Mouse (Mus musculus): Measurements from ENCODE around the gene Ugt3a2. TPM values are rescaled to one million over a fixed set of nuclear protein-coding genes. Genes with fewer than 3 reads are reported as not detected.

Ugt3a2 gene
- polyA plus RNA-seq (2014; fragmentation: Illumina TruSeq; extraction: RNeasy Lipid Tissue Mini Kit (QIAGEN cat#74804); ENCODE audit: low read depth, low replicate concordance), result 0.47 TPM

DNA sequence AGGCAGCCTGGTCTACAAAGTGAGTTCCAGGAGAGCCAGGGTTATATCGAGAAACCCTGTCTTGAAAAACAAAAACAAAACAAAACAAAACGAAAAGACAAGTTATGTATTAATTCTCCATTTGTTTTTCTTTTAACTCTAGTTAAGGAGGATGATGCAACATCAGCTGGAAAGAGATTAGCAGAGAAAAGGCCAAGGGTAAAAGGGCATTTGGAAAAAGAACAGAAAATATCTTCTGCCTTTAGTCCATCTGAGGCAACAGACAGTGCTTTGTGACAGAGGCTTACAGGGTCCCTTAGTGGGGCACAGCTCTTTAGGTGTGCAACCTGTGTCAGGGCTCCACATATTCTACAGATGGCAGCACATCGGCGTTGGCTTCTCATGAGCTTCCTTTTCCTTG is at the start of gene Ugt3a2:
Ugt3a2 (plus strand) TSS at position 210 of the 400 bp plus-strand sequence.

Other genes starting within 250 kb of the Ugt3a2 start
- gene Lmbrd2, start 195.0 kb upstream of the Ugt3a2 start, polyA plus RNA-seq (2014; fragmentation: Illumina TruSeq; extraction: RNeasy Lipid Tissue Mini Kit (QIAGEN cat#74804); ENCODE audit: low read depth, low replicate concordance), result 102 TPM
- gene Skp2, start 180.1 kb upstream of the Ugt3a2 start, polyA plus RNA-seq (2014; fragmentation: Illumina TruSeq; extraction: RNeasy Lipid Tissue Mini Kit (QIAGEN cat#74804); ENCODE audit: low read depth, low replicate concordance), result 5.5 TPM
- gene Ugt3a1, start 58.7 kb upstream of the Ugt3a2 start, polyA plus RNA-seq (2014; fragmentation: Illumina TruSeq; extraction: RNeasy Lipid Tissue Mini Kit (QIAGEN cat#74804); ENCODE audit: low read depth, low replicate concordance), result not detected
- gene Capsl, start 100.5 kb downstream of the Ugt3a2 start, polyA plus RNA-seq (2014; fragmentation: Illumina TruSeq; extraction: RNeasy Lipid Tissue Mini Kit (QIAGEN cat#74804); ENCODE audit: low read depth, low replicate concordance), result not detected
- gene Il7r, start 194.6 kb downstream of the Ugt3a2 start, polyA plus RNA-seq (2014; fragmentation: Illumina TruSeq; extraction: RNeasy Lipid Tissue Mini Kit (QIAGEN cat#74804); ENCODE audit: low read depth, low replicate concordance), result 2.3 TPM